Mouse (Mus musculus): ENCODE measurements around the gene Dscam. TPM values are rescaled to one million over a fixed set of nuclear protein-coding genes. Genes with fewer than 3 reads are reported as not detected.
A peak's percentile ranks its signal among the peaks of the same experiment; 100 is the strongest.

Dscam gene
- total RNA-seq (2014; rRNA removed) (19.1 and 29.1 TPM in 2 replicates), polyA plus RNA-seq (2015; fragmentation: Nextera tagmentation; extraction: Ambion mirVana) (4.6 and 7.9 TPM in 2 replicates)

DNA sequence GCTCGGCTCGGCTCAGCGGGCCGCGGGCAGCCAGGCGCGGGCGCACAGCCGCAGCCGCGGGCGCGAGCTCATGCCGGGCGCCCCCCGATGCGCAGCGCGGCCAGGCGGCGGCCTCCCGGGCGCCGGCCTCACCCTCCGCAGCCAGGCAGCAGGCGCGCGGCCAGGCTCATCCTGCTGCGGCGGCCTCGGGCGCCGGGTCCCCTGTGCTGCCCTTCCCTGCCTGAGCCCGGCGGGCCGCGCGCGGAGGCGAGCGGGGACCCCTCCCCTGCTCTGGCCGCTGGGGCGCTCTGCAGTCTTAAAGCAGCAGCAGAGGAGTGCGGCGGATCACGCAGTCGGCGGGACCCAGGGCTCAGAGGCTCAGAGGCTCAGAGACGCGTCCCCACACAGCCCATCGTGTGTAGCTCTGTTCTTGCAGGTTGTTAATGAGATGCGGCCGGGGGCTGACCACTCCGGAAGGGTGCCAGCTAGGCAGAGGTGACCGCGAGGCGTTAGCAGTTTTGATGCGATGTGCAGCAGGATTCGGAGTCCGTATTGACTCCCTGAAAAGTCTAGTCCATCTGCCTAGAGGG is at the start of gene Dscam:
Gene Dscam (minus strand): TSS at position 240 of the 569 bp plus-strand sequence.
- DNase-seq (peak; percentile 73), ATAC-seq (peak; percentile 69)
- H3K4me2 ChIP-seq (ENCODE audit: low read depth) = peak within 1 kb of the TSS; percentile 80
- 4% methylated on average over 46 of the region's 60 CpGs for WGBS
- 0 out of 2 replicates have a peak, but pooled peaks have one; percentile 16 for TF ChIP-seq CTCF (IDR thresholded peaks at IDR 0.05; ENCODE audit: low read depth)
- peaks cover 5% of the 10 kb centered on the region; the same call in 1 of the 2 replicates for H3K4me1 ChIP-seq (ENCODE audit: insufficient read depth)
- H3K36me3 ChIP-seq (ENCODE audit: insufficient read depth) = no peaks in the 10 kb centered on the region
- H3K9me3 ChIP-seq (ENCODE audit: low read length) = no peaks in the 10 kb centered on the region
- peak within 1 kb of the TSS; percentile 81 for H3K4me3 ChIP-seq (ENCODE audit: low read depth, low read length)
- peak within 1 kb of the TSS; percentile 90 for H3K9ac ChIP-seq
- peak within 1 kb of the TSS; percentile 92 for H3K27ac ChIP-seq (ENCODE audit: low read depth, low read length)
- no peaks in the 10 kb centered on the region for H3K27me3 ChIP-seq (ENCODE audit: insufficient read depth, low read length)

GRCm38 (mm10) chr16:97219381-97219780 is 48.8 kb upstream of the Dscam start:
- H3K27ac ChIP-seq (ENCODE audit: low read depth, low read length) = no peak overlapping the region
- 16% methylated on average over 2 of the region's 2 CpGs for WGBS
- no peaks in the 10 kb centered on the region for H3K27me3 ChIP-seq (ENCODE audit: insufficient read depth, low read length)
- no peaks in the 10 kb centered on the region for H3K9me3 ChIP-seq (ENCODE audit: low read length)
- DNase-seq (no peak), ATAC-seq (no peak)
- no peak overlapping the region for H3K4me2 ChIP-seq (ENCODE audit: low read depth)
- no peak for TF ChIP-seq CTCF (IDR thresholded peaks at IDR 0.05; ENCODE audit: low read depth)
- no peak overlapping the region for H3K9ac ChIP-seq
- H3K36me3 ChIP-seq (ENCODE audit: insufficient read depth) = no peaks in the 10 kb centered on the region
- no peaks in the 10 kb centered on the region for H3K4me1 ChIP-seq (ENCODE audit: insufficient read depth)
- no peak overlapping the region for H3K4me3 ChIP-seq (ENCODE audit: low read depth, low read length)

DNA sequence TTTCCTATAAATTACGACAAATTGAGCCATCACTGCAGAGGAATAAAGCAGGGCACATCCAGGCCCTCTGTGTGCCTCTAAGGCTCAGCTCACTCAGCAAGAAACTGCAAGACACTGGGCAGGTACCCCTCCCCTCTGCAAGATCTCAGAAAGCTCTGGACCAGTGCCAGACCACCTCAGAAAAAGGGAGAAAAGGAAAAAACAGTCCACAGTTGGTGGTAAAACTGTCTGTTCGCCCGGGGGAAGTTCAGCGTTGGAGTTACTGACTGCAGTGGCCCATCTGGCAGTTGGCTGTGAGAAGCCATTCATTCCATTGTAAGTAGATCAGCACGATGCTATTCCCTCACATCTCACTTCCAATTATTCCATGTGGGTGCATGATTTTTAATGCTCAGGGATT is 39.4 kb upstream of the Dscam start:
- TF ChIP-seq CTCF (IDR thresholded peaks at IDR 0.05; ENCODE audit: low read depth) = no peak
- WGBS = 25% methylated on average over 5 of the region's 5 CpGs
- Histone ChIP-seq H3K9me3 (ENCODE audit: low read length) (no peaks in the 10 kb centered on the region), H3K27ac (ENCODE audit: low read depth, low read length) (no peak overlapping the region), H3K9ac (no peak overlapping the region), H3K4me1 (ENCODE audit: insufficient read depth) (no peaks in the 10 kb centered on the region), H3K4me3 (ENCODE audit: low read depth, low read length) (no peak overlapping the region), H3K36me3 (ENCODE audit: insufficient read depth) (no peaks in the 10 kb centered on the region), H3K4me2 (ENCODE audit: low read depth) (no peak overlapping the region), H3K27me3 (ENCODE audit: insufficient read depth, low read length) (no peaks in the 10 kb centered on the region)
- DNase-seq (peak; percentile 41), ATAC-seq (no peak)

DNA sequence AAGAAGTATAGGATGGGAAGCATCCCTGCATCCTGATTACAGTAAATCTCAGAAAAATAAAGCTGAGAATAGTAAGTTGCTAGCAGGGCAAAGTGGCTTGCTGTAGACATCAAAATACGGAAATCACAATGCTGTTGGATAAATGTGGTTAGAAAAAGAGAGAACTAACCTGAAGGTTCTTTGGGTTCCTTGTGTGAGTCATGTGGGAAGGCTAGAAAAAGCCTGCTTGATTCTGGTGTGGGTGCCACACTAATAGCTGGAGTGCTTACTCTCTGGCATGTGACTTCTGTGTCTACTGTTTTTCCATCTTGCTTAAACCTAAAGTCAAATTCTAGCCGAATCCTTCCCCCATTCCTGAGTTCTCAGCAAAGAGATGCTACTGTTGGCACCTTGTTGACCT is 37.7 kb upstream of the Dscam start:
- Histone ChIP-seq H3K27me3 (ENCODE audit: insufficient read depth, low read length) (no peaks in the 10 kb centered on the region), H3K36me3 (ENCODE audit: insufficient read depth) (no peaks in the 10 kb centered on the region), H3K9ac (no peak overlapping the region), H3K27ac (ENCODE audit: low read depth, low read length) (no peak overlapping the region), H3K4me1 (ENCODE audit: insufficient read depth) (no peaks in the 10 kb centered on the region), H3K9me3 (ENCODE audit: low read length) (no peaks in the 10 kb centered on the region), H3K4me2 (ENCODE audit: low read depth) (no peak overlapping the region), H3K4me3 (ENCODE audit: low read depth, low read length) (no peak overlapping the region)
- 80% methylated on average over 2 of the region's 2 CpGs for WGBS
- ATAC-seq (no peak), DNase-seq (no peak)
- no peak for TF ChIP-seq CTCF (IDR thresholded peaks at IDR 0.05; ENCODE audit: low read depth)

GRCm38 (mm10) chr16:97204090-97204489 is 33.5 kb upstream of the Dscam start:
- 87% methylated on average over 2 of the region's 2 CpGs for WGBS
- Histone ChIP-seq H3K27ac (ENCODE audit: low read depth, low read length) (no peak overlapping the region), H3K4me3 (ENCODE audit: low read depth, low read length) (no peak overlapping the region), H3K36me3 (ENCODE audit: insufficient read depth) (no peaks in the 10 kb centered on the region), H3K9ac (no peak overlapping the region), H3K9me3 (ENCODE audit: low read length) (no peaks in the 10 kb centered on the region), H3K4me1 (ENCODE audit: insufficient read depth) (no peaks in the 10 kb centered on the region), H3K4me2 (ENCODE audit: low read depth) (no peak overlapping the region), H3K27me3 (ENCODE audit: insufficient read depth, low read length) (no peaks in the 10 kb centered on the region)
- ATAC-seq (no peak), DNase-seq (no peak)
- no peak for TF ChIP-seq CTCF (IDR thresholded peaks at IDR 0.05; ENCODE audit: low read depth)

GRCm38 (mm10) chr16:97203554-97203953 is 33.0 kb upstream of the Dscam start:
- no peak overlapping the region for H3K9ac ChIP-seq
- no peak overlapping the region for H3K27ac ChIP-seq (ENCODE audit: low read depth, low read length)
- H3K36me3 ChIP-seq (ENCODE audit: insufficient read depth) = no peaks in the 10 kb centered on the region
- H3K9me3 ChIP-seq (ENCODE audit: low read length) = no peaks in the 10 kb centered on the region
- WGBS = 93% methylated on average over 2 of the region's 2 CpGs
- no peak overlapping the region for H3K4me2 ChIP-seq (ENCODE audit: low read depth)
- no peaks in the 10 kb centered on the region for H3K27me3 ChIP-seq (ENCODE audit: insufficient read depth, low read length)
- no peaks in the 10 kb centered on the region for H3K4me1 ChIP-seq (ENCODE audit: insufficient read depth)
- ATAC-seq (no peak), DNase-seq (no peak)
- no peak overlapping the region for H3K4me3 ChIP-seq (ENCODE audit: low read depth, low read length)
- no peak for TF ChIP-seq CTCF (IDR thresholded peaks at IDR 0.05; ENCODE audit: low read depth)

DNA sequence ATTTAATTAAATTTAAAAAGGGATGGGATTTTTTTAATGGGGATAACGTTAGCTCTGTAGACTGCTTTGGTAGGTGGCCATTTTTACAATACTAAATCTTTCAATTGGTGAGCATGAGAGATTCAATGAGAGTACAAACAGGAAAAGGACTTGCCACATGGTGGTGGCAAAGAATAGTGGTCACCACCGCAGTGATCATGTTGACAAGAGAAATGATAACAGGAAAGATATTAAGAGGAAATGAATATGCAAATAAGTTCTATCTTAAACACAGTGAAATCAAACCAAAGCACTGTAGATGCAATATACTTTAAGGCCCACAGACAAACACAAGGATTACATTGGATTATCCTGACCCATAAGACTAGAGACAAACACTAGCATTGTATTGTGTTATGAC is 24.1 kb upstream of the Dscam start:
- 72% methylated on average over 2 of the region's 2 CpGs for WGBS
- no peak for TF ChIP-seq CTCF (IDR thresholded peaks at IDR 0.05; ENCODE audit: low read depth)
- Histone ChIP-seq H3K4me3 (ENCODE audit: low read depth, low read length) (no peak overlapping the region), H3K27me3 (ENCODE audit: insufficient read depth, low read length) (no peaks in the 10 kb centered on the region), H3K9me3 (ENCODE audit: low read length) (no peaks in the 10 kb centered on the region), H3K4me2 (ENCODE audit: low read depth) (no peak overlapping the region), H3K36me3 (ENCODE audit: insufficient read depth) (no peaks in the 10 kb centered on the region), H3K27ac (ENCODE audit: low read depth, low read length) (no peak overlapping the region), H3K9ac (no peak overlapping the region), H3K4me1 (ENCODE audit: insufficient read depth) (no peaks in the 10 kb centered on the region)
- ATAC-seq (no peak), DNase-seq (no peak)

Measured in forebrain, postnatal 0 days (tissue).